Mouse (Mus musculus): ENCODE data around the gene A430078G23Rik. TPM values are rescaled to one million over a fixed set of nuclear protein-coding genes. Genes with fewer than 3 reads are reported as not detected.
A peak's percentile ranks its signal among the peaks of the same experiment; 100 is the strongest.
"Not testable (repeated sequence)": the region's sequence is repeated elsewhere in the genome, so short reads cannot be mapped to it uniquely, and the experiment has no call there.

The A430078G23Rik gene
- polyA plus RNA-seq, 1 experiment from 2014 or later, result 0.05 TPM

DNA sequence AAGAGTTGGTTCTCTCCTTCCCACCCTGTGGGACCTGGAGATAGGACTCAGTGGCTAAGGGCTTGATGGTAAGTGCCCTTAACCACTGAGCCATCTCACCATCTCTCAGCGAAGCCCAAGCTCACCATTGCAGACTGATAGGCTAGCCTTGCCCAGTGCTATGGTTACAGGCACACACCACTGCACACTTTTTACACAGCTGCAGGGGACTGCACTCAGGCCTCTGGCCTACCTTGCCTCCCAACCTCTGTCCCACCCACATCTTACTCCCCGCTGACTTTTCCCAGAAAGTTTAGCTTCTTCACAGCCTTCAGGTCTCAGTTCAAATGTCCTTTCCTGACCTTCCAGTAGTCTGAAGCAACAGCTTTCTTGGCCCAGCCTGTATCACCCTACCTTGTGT is 21.5 kb upstream of the A430078G23Rik start:
- ATAC-seq (replicated peaks; ENCODE audit: low FRiP score, low read depth) (no peak), DNase-seq (ENCODE audit: low spot score) (no peak)
- H3K4me3 ChIP-seq (replicated peaks; ENCODE audit: low read depth, low read length), result no peak overlapping the region
- no peaks in the 10 kb centered on the region for H3K9me3 ChIP-seq (replicated peaks; ENCODE audit: low read length)
- no peak overlapping the region for H3K9ac ChIP-seq (ENCODE audit: low read depth, low read length)
- H3K4me1 ChIP-seq (replicated peaks; ENCODE audit: insufficient read depth, low read length), result no peaks in the 10 kb centered on the region
- no peaks in the 10 kb centered on the region for H3K36me3 ChIP-seq (ENCODE audit: insufficient read depth, low read length)
- H3K27ac ChIP-seq, result no peak overlapping the region
- WGBS, result 53% methylated on average over 2 of the region's 2 CpGs
- TF ChIP-seq CTCF (IDR thresholded peaks at IDR 0.05; ENCODE audit: low read depth), result no peak
- H3K4me2 ChIP-seq (ENCODE audit: low read length), result no peak overlapping the region
- no peaks in the 10 kb centered on the region for H3K27me3 ChIP-seq (ENCODE audit: insufficient read depth, low read length)

DNA sequence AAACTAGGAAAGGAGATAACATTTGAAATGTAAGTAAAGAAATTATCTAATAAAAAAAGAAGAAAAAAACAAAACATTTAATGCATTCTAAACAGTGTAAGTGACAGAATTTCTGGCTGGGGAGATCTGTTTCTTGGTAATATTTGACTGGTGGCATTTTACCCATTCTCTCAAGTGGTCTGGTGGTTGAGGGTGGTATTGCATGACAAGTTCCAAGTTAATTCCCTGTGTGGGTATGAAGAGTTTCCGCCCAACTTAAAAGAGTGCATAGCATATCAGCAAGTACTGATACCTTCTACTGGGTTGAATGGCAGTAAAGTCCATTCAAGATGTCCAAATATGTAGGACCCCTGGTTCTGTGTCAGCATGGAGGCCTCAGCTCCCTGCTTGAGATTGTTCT is 17.3 kb upstream of the A430078G23Rik start:
- H3K36me3 ChIP-seq (ENCODE audit: insufficient read depth, low read length), result no peaks in the 10 kb centered on the region
- no peak for TF ChIP-seq CTCF (IDR thresholded peaks at IDR 0.05; ENCODE audit: low read depth)
- no peaks in the 10 kb centered on the region for H3K27me3 ChIP-seq (ENCODE audit: insufficient read depth, low read length)
- H3K4me2 ChIP-seq (ENCODE audit: low read length), result no peak overlapping the region
- H3K27ac ChIP-seq, result no peak overlapping the region
- H3K9me3 ChIP-seq (replicated peaks; ENCODE audit: low read length), result no peaks in the 10 kb centered on the region
- no peak overlapping the region for H3K4me3 ChIP-seq (replicated peaks; ENCODE audit: low read depth, low read length)
- no peak overlapping the region for H3K9ac ChIP-seq (ENCODE audit: low read depth, low read length)
- ATAC-seq (replicated peaks; ENCODE audit: low FRiP score, low read depth) (no peak), DNase-seq (ENCODE audit: low spot score) (no peak)
- 82% methylated on average over 1 of the region's 1 CpGs for WGBS
- H3K4me1 ChIP-seq (replicated peaks; ENCODE audit: insufficient read depth, low read length), result no peaks in the 10 kb centered on the region

GRCm38 (mm10) chr8:3336658-3337524 is 16.3 kb upstream of the A430078G23Rik start:
- peak; percentile 68 for TF ChIP-seq CTCF (IDR thresholded peaks at IDR 0.05; ENCODE audit: low read depth)
- DNase-seq (ENCODE audit: low spot score), result no peak
- Histone ChIP-seq H3K4me2 (ENCODE audit: low read length) (no peak overlapping the region), H3K9ac (ENCODE audit: low read depth, low read length) (no peak overlapping the region), H3K4me1 (replicated peaks; ENCODE audit: insufficient read depth, low read length) (no peaks in the 10 kb centered on the region), H3K9me3 (replicated peaks; ENCODE audit: low read length) (no peaks in the 10 kb centered on the region), H3K27me3 (ENCODE audit: insufficient read depth, low read length) (no peaks in the 10 kb centered on the region), H3K27ac (no peak overlapping the region), H3K36me3 (ENCODE audit: insufficient read depth, low read length) (no peaks in the 10 kb centered on the region), H3K4me3 (replicated peaks; ENCODE audit: low read depth, low read length) (no peak overlapping the region)
- WGBS, result 64% methylated on average over 9 of the region's 9 CpGs
- ATAC-seq (replicated peaks; ENCODE audit: low FRiP score, low read depth), result peak; percentile 59

DNA sequence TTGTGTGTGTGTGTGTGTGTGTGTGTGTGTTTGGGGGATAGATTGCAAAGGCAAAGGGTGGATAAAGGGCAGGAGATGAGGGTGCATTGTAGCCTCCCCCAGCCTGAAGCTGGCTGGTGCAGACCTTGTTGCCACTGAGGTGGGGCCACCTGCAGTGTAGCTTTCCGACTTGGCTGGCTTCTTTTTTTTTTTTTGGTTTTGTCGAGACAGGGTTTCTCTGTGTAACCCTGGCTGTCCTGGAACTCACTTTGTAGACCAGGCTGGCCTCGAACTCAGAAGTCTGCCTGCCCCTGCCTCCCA is 15.7 kb upstream of the A430078G23Rik start:
- not testable (repeated sequence) for DNase-seq (ENCODE audit: low spot score); H3K4me3 ChIP-seq (replicated peaks; ENCODE audit: low read depth, low read length); H3K27me3 ChIP-seq (ENCODE audit: insufficient read depth, low read length); ATAC-seq (replicated peaks; ENCODE audit: low FRiP score, low read depth); H3K27ac ChIP-seq; H3K4me2 ChIP-seq (ENCODE audit: low read length); H3K9ac ChIP-seq (ENCODE audit: low read depth, low read length); H3K36me3 ChIP-seq (ENCODE audit: insufficient read depth, low read length); H3K9me3 ChIP-seq (replicated peaks; ENCODE audit: low read length); H3K4me1 ChIP-seq (replicated peaks; ENCODE audit: insufficient read depth, low read length)
- 82% methylated on average over 3 of the region's 3 CpGs for WGBS

GRCm38 (mm10) chr8:3337971-3338370 is 15.2 kb upstream of the A430078G23Rik start:
- 92% methylated on average over 10 of the region's 11 CpGs for WGBS
- no peak overlapping the region for H3K9ac ChIP-seq (ENCODE audit: low read depth, low read length)
- no peak overlapping the region for H3K4me3 ChIP-seq (replicated peaks; ENCODE audit: low read depth, low read length)
- H3K4me1 ChIP-seq (replicated peaks; ENCODE audit: insufficient read depth, low read length), result no peaks in the 10 kb centered on the region
- DNase-seq (ENCODE audit: low spot score) (no peak), ATAC-seq (replicated peaks; ENCODE audit: low FRiP score, low read depth) (no peak)
- TF ChIP-seq CTCF (IDR thresholded peaks at IDR 0.05; ENCODE audit: low read depth), result no peak
- no peaks in the 10 kb centered on the region for H3K36me3 ChIP-seq (ENCODE audit: insufficient read depth, low read length)
- no peaks in the 10 kb centered on the region for H3K9me3 ChIP-seq (replicated peaks; ENCODE audit: low read length)
- H3K27me3 ChIP-seq (ENCODE audit: insufficient read depth, low read length), result no peaks in the 10 kb centered on the region
- no peak overlapping the region for H3K27ac ChIP-seq
- no peak overlapping the region for H3K4me2 ChIP-seq (ENCODE audit: low read length)

- H3K4me3 ChIP-seq (replicated peaks; ENCODE audit: low read depth, low read length); H3K27ac ChIP-seq; ATAC-seq (replicated peaks; ENCODE audit: low FRiP score, low read depth); H3K9me3 ChIP-seq (replicated peaks; ENCODE audit: low read length); H3K9ac ChIP-seq (ENCODE audit: low read depth, low read length); DNase-seq (ENCODE audit: low spot score); H3K27me3 ChIP-seq (ENCODE audit: insufficient read depth, low read length); H3K36me3 ChIP-seq (ENCODE audit: insufficient read depth, low read length); H3K4me1 ChIP-seq (replicated peaks; ENCODE audit: insufficient read depth, low read length); H3K4me2 ChIP-seq (ENCODE audit: low read length): not testable (repeated sequence)
- 86% methylated on average over 1 of the region's 3 CpGs for WGBS
Measured at GRCm38 (mm10) chr8:3340711-3341110, 12.5 kb upstream of the A430078G23Rik start.

DNA sequence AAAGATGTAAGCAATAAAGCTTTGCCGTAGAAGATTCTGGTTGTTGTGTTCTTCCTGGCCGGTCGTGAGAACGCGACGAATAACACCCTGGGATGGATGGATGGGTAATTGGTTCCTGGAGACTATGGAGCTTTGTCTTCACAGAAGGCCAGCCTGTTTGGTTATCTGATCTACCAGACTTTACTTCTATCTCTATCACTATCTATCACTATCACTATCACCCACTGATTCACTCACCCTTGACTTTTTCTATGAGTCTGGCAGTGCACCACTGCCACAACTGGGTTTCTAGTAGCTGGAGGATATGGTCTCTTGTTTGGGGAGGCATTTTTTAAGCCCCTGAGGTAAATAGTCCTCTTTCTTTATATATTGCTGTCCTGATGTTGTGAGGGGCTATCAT is 7.9 kb upstream of the A430078G23Rik start:
- no peaks in the 10 kb centered on the region for H3K36me3 ChIP-seq (ENCODE audit: insufficient read depth, low read length)
- H3K9ac ChIP-seq (ENCODE audit: low read depth, low read length), result no peak overlapping the region
- ATAC-seq (replicated peaks; ENCODE audit: low FRiP score, low read depth), result no peak
- DNase-seq (ENCODE audit: low spot score), result no peak
- H3K4me1 ChIP-seq (replicated peaks; ENCODE audit: insufficient read depth, low read length), result no peaks in the 10 kb centered on the region
- whole genome bisulfite sequencing, result 95% methylated on average over 6 of the region's 6 CpGs
- no peak overlapping the region for H3K4me2 ChIP-seq (ENCODE audit: low read length)
- H3K27ac ChIP-seq, result no peak overlapping the region
- no peaks in the 10 kb centered on the region for H3K9me3 ChIP-seq (replicated peaks; ENCODE audit: low read length)
- H3K4me3 ChIP-seq (replicated peaks; ENCODE audit: low read depth, low read length), result no peak overlapping the region
- no peak for TF ChIP-seq CTCF (IDR thresholded peaks at IDR 0.05; ENCODE audit: low read depth)
- no peaks in the 10 kb centered on the region for H3K27me3 ChIP-seq (ENCODE audit: insufficient read depth, low read length)
